Comparison of ENCODE assay signal across 10 mouse cellular contexts in genomic region chr12:17371589-17372235, GRCm38 (mm10). TPM values are rescaled to one million over a fixed set of nuclear protein-coding genes. Genes with fewer than 3 reads are reported as not detected.
DNase-seq lines count a peak whose midpoint lies in the region; ATAC-seq and TF ChIP-seq lines count a peak whose summit lies in the region.
"Had no signal": no experiment of that assay in that cellular context is flagged by ENCODE, and none has a peak within 500 bp of the region (broad histone marks: within the 10 kb centered on the region; RNA-seq: fewer than 3 reads in every experiment).

No protein-coding gene starts in this region.

- no peaks in the 10 kb centered on the region for H3K4me1 ChIP-seq in heart, postnatal 0 days (ENCODE audit: control insufficient read depth, insufficient read depth)
- H3K4me1 ChIP-seq in midbrain, embryonic 11.5 days (ENCODE audit: control insufficient read depth, insufficient read depth, low read length), result no peaks in the 10 kb centered on the region
- H3K4me1 ChIP-seq in midbrain, embryonic 13.5 days (replicated peaks), result no peaks in the 10 kb centered on the region
- H3K4me1 ChIP-seq in bone marrow, adult 2 months (ENCODE audit: control insufficient read depth, insufficient read depth, low read length), result no peaks in the 10 kb centered on the region
- H3K4me1 ChIP-seq: embryonic facial prominence, embryonic 15.5 days had no signal

- no peak overlapping the region for H3K4me2 ChIP-seq in heart, postnatal 0 days (ENCODE audit: low read depth, low read length)
- H3K4me2 ChIP-seq in midbrain, embryonic 11.5 days, result no peak overlapping the region
- H3K4me2 ChIP-seq in midbrain, embryonic 13.5 days (replicated peaks), result no peak overlapping the region
- H3K4me2 ChIP-seq: embryonic facial prominence, embryonic 15.5 days had no signal

- WGBS in heart, postnatal 0 days, result 87% methylated on average over 8 of the region's 8 CpGs
- WGBS in midbrain, embryonic 11.5 days, result 85% methylated on average over 8 of the region's 8 CpGs
- WGBS in midbrain, embryonic 13.5 days, result 93% methylated on average over 8 of the region's 8 CpGs
- WGBS in bone marrow, adult 2 months, result 84% methylated on average over 8 of the region's 8 CpGs

- DNase-seq in heart, postnatal 0 days (ENCODE audit: low spot score), result no peak
- DNase-seq in heart, postnatal 14 days, result no peak
- DNase-seq in midbrain, embryonic 11.5 days (ENCODE audit: low spot score, missing footprints), result peak; percentile 68
- peak; percentile 41 for DNase-seq in splenic B cell, adult 2 months (ENCODE audit: low read depth, low spot score)
- no peak for DNase-seq in cerebellum, adult 18-20 months
- DNase-seq in frontal cortex, adult 2 months (ENCODE audit: extremely low spot score in 1 of 2, low spot score in 1 of 2), result no peak

- intact Hi-C loops in heart, postnatal 14 days (cut with DNase I), result no loop called here

- no peak overlapping the region for H3K4me3 ChIP-seq in heart, postnatal 0 days (ENCODE audit: low read depth, low read length)
- H3K4me3 ChIP-seq in midbrain, embryonic 11.5 days (ENCODE audit: low read depth, low read length), result no peak overlapping the region
- H3K4me3 ChIP-seq in midbrain, embryonic 13.5 days (replicated peaks), result no peak overlapping the region
- no peak overlapping the region for H3K4me3 ChIP-seq in bone marrow, adult 2 months (replicated peaks; ENCODE audit: control insufficient read depth, low read depth, low read length)
- H3K4me3 ChIP-seq: embryonic facial prominence, embryonic 15.5 days had no signal

- H3K36me3 ChIP-seq in heart, postnatal 0 days (replicated peaks; ENCODE audit: control insufficient read depth, insufficient read depth, low read length), result peaks cover 71% of the 10 kb centered on the region
- peaks cover 14% of the 10 kb centered on the region for H3K36me3 ChIP-seq in midbrain, embryonic 11.5 days (ENCODE audit: control insufficient read depth, insufficient read depth, low read length)
- peaks cover 88% of the 10 kb centered on the region for H3K36me3 ChIP-seq in midbrain, embryonic 13.5 days
- peaks cover 6% of the 10 kb centered on the region for H3K36me3 ChIP-seq in splenic B cell, adult 2 months (ENCODE audit: control insufficient read depth, insufficient read depth, low read length, poor library complexity, severe bottlenecking)

- no peak for TF ChIP-seq POLR2A in bone marrow, adult 2 months (IDR thresholded peaks at IDR 0.05; ENCODE audit: borderline replicate concordance, control insufficient read depth, low read depth, low read length)

- 0 out of 2 replicates have a peak, but pooled peaks have one; percentile 18 for TF ChIP-seq CTCF in heart, postnatal 0 days (IDR thresholded peaks at IDR 0.05; ENCODE audit: low read depth)
- TF ChIP-seq CTCF in bone marrow, adult 2 months (IDR thresholded peaks at IDR 0.05; ENCODE audit: control insufficient read depth, insufficient read depth, low read length), result peak; percentile 42; the same call in 1 of the 2 replicates

- ATAC-seq in heart, postnatal 0 days (ENCODE audit: insufficient read depth, low read depth), result no peak
- ATAC-seq in midbrain, embryonic 11.5 days (ENCODE audit: low FRiP score), result no peak
- no peak for ATAC-seq in midbrain, embryonic 13.5 days

- no peaks in the 10 kb centered on the region for H3K9me3 ChIP-seq in heart, postnatal 0 days (replicated peaks; ENCODE audit: control insufficient read depth, low read length)
- H3K9me3 ChIP-seq in midbrain, embryonic 11.5 days (ENCODE audit: control insufficient read depth, low read length), result no peaks in the 10 kb centered on the region
- no peaks in the 10 kb centered on the region for H3K9me3 ChIP-seq in midbrain, embryonic 13.5 days
- H3K9me3 ChIP-seq: embryonic facial prominence, embryonic 15.5 days had no signal

- TF ChIP-seq EP300 in heart, postnatal 0 days (IDR thresholded peaks at IDR 0.05; ENCODE audit: low read depth), result no peak

- no peak overlapping the region for H3K27ac ChIP-seq in heart, postnatal 0 days (ENCODE audit: low read depth)
- no peak overlapping the region for H3K27ac ChIP-seq in midbrain, embryonic 11.5 days (ENCODE audit: low read depth, low read length)
- H3K27ac ChIP-seq in midbrain, embryonic 13.5 days, result no peak overlapping the region
- no peak overlapping the region for H3K27ac ChIP-seq in bone marrow, adult 2 months (ENCODE audit: control insufficient read depth, insufficient read depth, low read depth, low read length, poor library complexity)
- H3K27ac ChIP-seq: embryonic facial prominence, embryonic 15.5 days; macrophage had no signal

- H3K9ac ChIP-seq in heart, postnatal 0 days (replicated peaks; ENCODE audit: low read depth, low read length), result no peak overlapping the region
- H3K9ac ChIP-seq in midbrain, embryonic 11.5 days (ENCODE audit: low read length), result no peak overlapping the region
- no peak overlapping the region for H3K9ac ChIP-seq in midbrain, embryonic 13.5 days (replicated peaks)
- H3K9ac ChIP-seq: embryonic facial prominence, embryonic 15.5 days had no signal

- no peaks in the 10 kb centered on the region for H3K27me3 ChIP-seq in heart, postnatal 0 days (ENCODE audit: control insufficient read depth, insufficient read depth, low read length)
- no peaks in the 10 kb centered on the region for H3K27me3 ChIP-seq in midbrain, embryonic 11.5 days (ENCODE audit: control insufficient read depth, insufficient read depth, low read length)
- H3K27me3 ChIP-seq in midbrain, embryonic 13.5 days, result no peaks in the 10 kb centered on the region
- no peaks in the 10 kb centered on the region for H3K27me3 ChIP-seq in splenic B cell, adult 2 months (ENCODE audit: control insufficient read depth, insufficient read depth, low read length, poor library complexity, severe bottlenecking)
- H3K27me3 ChIP-seq: embryonic facial prominence, embryonic 15.5 days had no signal

RNA-seq across cellular contexts. Expression of gene Nol10, which starts 23.5 kb away (rescaled TPM):
- 2.2 and 7.1 TPM in 2 replicates for total RNA-seq in heart, postnatal 0 days (2014; rRNA removed; ENCODE audit: low replicate concordance)
- polyA plus RNA-seq in heart, postnatal 0 days (2015; fragmentation: Nextera tagmentation; extraction: Ambion mirVana), result 5.9 and 7.6 TPM in 2 replicates
- total RNA-seq in heart, postnatal 14 days (2021), result 1 to 10 TPM; 7.1 to 7.4 TPM
- 32.8 and 36.9 TPM in 2 replicates for polyA plus RNA-seq in midbrain, embryonic 11.5 days (2014; fragmentation: Nextera tagmentation; extraction: Ambion mirVana)
- 24.5 and 24.6 TPM in 2 replicates for polyA plus RNA-seq in midbrain, embryonic 13.5 days (2015; fragmentation: Nextera tagmentation; extraction: Ambion mirVana)
- polyA plus RNA-seq in bone marrow, adult 2 months (2011; ENCODE audit: insufficient read depth, insufficient read length, low replicate concordance, missing spikeins), result 7.6 and 9.6 TPM in 2 replicates
- polyA plus RNA-seq in frontal cortex, adult 2 months (2012; rRNA removed), result 15.4 TPM in 2 replicates

RNA-seq across cellular contexts. Expression of gene Atp6v1c2, which starts 42.6 kb away (rescaled TPM):
- not detected in 2 replicates for total RNA-seq in heart, postnatal 0 days (2014; rRNA removed; ENCODE audit: low replicate concordance)
- 0.12 and 0.38 TPM in 2 replicates for polyA plus RNA-seq in heart, postnatal 0 days (2015; fragmentation: Nextera tagmentation; extraction: Ambion mirVana)
- under 1 TPM in 1 of 2 experiments, not detected in 1; 0.36 TPM for total RNA-seq in heart, postnatal 14 days (2021)
- 0.37 and 0.65 TPM in 2 replicates for polyA plus RNA-seq in midbrain, embryonic 11.5 days (2014; fragmentation: Nextera tagmentation; extraction: Ambion mirVana)
- polyA plus RNA-seq in midbrain, embryonic 13.5 days (2015; fragmentation: Nextera tagmentation; extraction: Ambion mirVana), result 0.36 and 0.62 TPM in 2 replicates
- 1.8 and 2.6 TPM in 2 replicates for polyA plus RNA-seq in bone marrow, adult 2 months (2011; ENCODE audit: insufficient read depth, insufficient read length, low replicate concordance, missing spikeins)
- 1.2 and 2.9 TPM in 2 replicates for polyA plus RNA-seq in frontal cortex, adult 2 months (2012; rRNA removed)
- polyA plus RNA-seq: macrophage had no signal

Comparison
In these comparisons a context has a peak if more than half of its experiments do, and no peak if none do; other contexts are left out.
1. DNase-seq: peak in midbrain, embryonic 11.5 days (single experiment) and splenic B cell, adult 2 months (single experiment); none in heart, postnatal 0 days (single experiment), heart, postnatal 14 days (0 of 2), cerebellum, adult 18-20 months (0 of 2) and frontal cortex, adult 2 months (0 of 2).